Mouse (Mus musculus) brain, embryonic 14.5 days (tissue): Measurements from ENCODE around the gene Olfr109.

Experiments used
- CTCF ChIP-seq: fragments of 200-500 bp; IDR thresholded peaks from 2 replicates; pipeline ENCODE4 v1.5.1; 2012; ENCODE audit warnings: inconsistent platforms, mild to moderate bottlenecking, moderate library complexity, borderline replicate concordance; ENCODE audit not compliant: insufficient read depth, insufficient read length; ENCODE audit errors: extremely low read depth
- POLR2A ChIP-seq: fragments of 200-500 bp; IDR thresholded peaks from 2 replicates; pipeline ENCODE4 v1.6.1; 2012; ENCODE audit warnings: mild to moderate bottlenecking, inconsistent platforms, borderline replicate concordance; ENCODE audit not compliant: poor library complexity, insufficient read depth, insufficient read length, severe bottlenecking; ENCODE audit errors: extremely low read depth

- TF ChIP-seq POLR2A = no peak
- TF ChIP-seq CTCF = no peak
These were observed 45.3 kb upstream of the Olfr109 start for GRCm38 (mm10) chr17:37413380-37413779.
